Mouse (Mus musculus) brain, embryonic 14.5 days (tissue): ENCODE data around the gene Cass4.

Experiments used
- CTCF ChIP-seq: fragments of 200-500 bp; IDR thresholded peaks from 2 replicates; pipeline ENCODE4 v1.5.1; 2012; ENCODE audit warnings: inconsistent platforms, mild to moderate bottlenecking, moderate library complexity, borderline replicate concordance; ENCODE audit not compliant: insufficient read depth, insufficient read length; ENCODE audit errors: extremely low read depth
- POLR2A ChIP-seq: fragments of 200-500 bp; IDR thresholded peaks from 2 replicates; pipeline ENCODE4 v1.6.1; 2012; ENCODE audit warnings: mild to moderate bottlenecking, inconsistent platforms, borderline replicate concordance; ENCODE audit not compliant: poor library complexity, insufficient read depth, insufficient read length, severe bottlenecking; ENCODE audit errors: extremely low read depth

DNA sequence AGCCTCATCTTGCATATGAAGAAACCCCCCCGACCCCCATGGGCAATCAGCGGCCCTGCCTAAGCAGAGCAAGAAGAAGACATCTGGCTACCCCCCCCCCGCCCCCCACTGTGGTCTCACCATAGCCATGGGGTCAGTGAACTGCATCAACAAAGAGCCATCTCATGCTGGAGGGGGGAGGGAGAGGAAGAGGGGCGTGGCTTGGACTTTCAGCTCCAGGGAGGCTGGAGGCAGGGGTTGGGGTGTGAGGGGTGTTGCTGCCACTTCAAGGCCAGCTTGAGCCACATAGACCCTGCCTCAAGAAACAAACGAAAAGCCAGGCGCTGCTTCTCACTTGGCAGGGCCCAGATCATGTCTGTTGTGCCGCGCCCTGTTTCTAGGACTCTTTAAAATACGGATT is 2.4 kb downstream of the Cass4 start:
- TF ChIP-seq POLR2A (no peak), CTCF (no peak)
